Mouse (Mus musculus) kidney, adult 9 months (tissue): ENCODE measurements around the gene Stat1.

ENCODE experiments used
- DNase-seq: peaks from one replicate; pipeline ENCODE4 v3.0.0; 2022

Stat1 gene

GRCm38 (mm10) chr1:52118860-52119591 lies at the start of gene Stat1:
Gene Stat1 (plus strand): TSS chr1:52119440.
- DNase-seq, result peak; percentile 84

GRCm38 (mm10) chr1:52079724-52080367 lies 39.4 kb upstream of the Stat1 start:
- DNase-seq, result no peak

GRCm38 (mm10) chr1:52080375-52080774 lies 38.9 kb upstream of the Stat1 start:
- no peak for DNase-seq

GRCm38 (mm10) chr1:52086236-52086635 lies 33.0 kb upstream of the Stat1 start:
- peak; percentile 10 for DNase-seq

- no peak for DNase-seq
Observed at GRCm38 (mm10) chr1:52087128-52087527, 32.1 kb upstream of the Stat1 start.

- no peak for DNase-seq
Observed at GRCm38 (mm10) chr1:52088634-52089033, 30.6 kb upstream of the Stat1 start.

- peak; percentile 64 for DNase-seq
Observed at GRCm38 (mm10) chr1:52098618-52099232, 20.5 kb upstream of the Stat1 start.

- peak; percentile 15 for DNase-seq
Observed at GRCm38 (mm10) chr1:52100496-52100895, 18.7 kb upstream of the Stat1 start.

- no peak for DNase-seq
Observed at GRCm38 (mm10) chr1:52102795-52103194, 16.4 kb upstream of the Stat1 start.

GRCm38 (mm10) chr1:52107206-52107605 lies 12.0 kb upstream of the Stat1 start:
- DNase-seq, result no peak

- DNase-seq, result no peak
Observed at GRCm38 (mm10) chr1:52111217-52111616, 8.0 kb upstream of the Stat1 start.

GRCm38 (mm10) chr1:52112301-52112700 lies 6.9 kb upstream of the Stat1 start:
- peak; percentile 19 for DNase-seq

GRCm38 (mm10) chr1:52113067-52113665 lies 6.1 kb upstream of the Stat1 start:
- no peak for DNase-seq

- DNase-seq, result peak; percentile 99
Observed at GRCm38 (mm10) chr1:52113666-52114069, 5.6 kb upstream of the Stat1 start.

GRCm38 (mm10) chr1:52116441-52116840 lies 2.8 kb upstream of the Stat1 start:
- DNase-seq, result no peak

- DNase-seq, result no peak
Observed at GRCm38 (mm10) chr1:52117777-52118176, 1.5 kb upstream of the Stat1 start.

- DNase-seq, result no peak
Observed at GRCm38 (mm10) chr1:52119691-52120090, 451 bp downstream of the Stat1 start.

- no peak for DNase-seq
Observed at GRCm38 (mm10) chr1:52120191-52120590, 951 bp downstream of the Stat1 start.

GRCm38 (mm10) chr1:52121052-52121451 lies 1.8 kb downstream of the Stat1 start:
- no peak for DNase-seq

- no peak for DNase-seq
Observed at GRCm38 (mm10) chr1:52124818-52125217, 5.6 kb downstream of the Stat1 start.

GRCm38 (mm10) chr1:52127350-52127749 lies 8.1 kb downstream of the Stat1 start:
- no peak for DNase-seq

- no peak for DNase-seq
Observed at GRCm38 (mm10) chr1:52129794-52130193, 10.6 kb downstream of the Stat1 start.

GRCm38 (mm10) chr1:52131787-52132377 lies 12.6 kb downstream of the Stat1 start:
- DNase-seq, result no peak
